Mouse (Mus musculus) cortical plate, adult 2 months (tissue): ENCODE measurements around the gene Sumo2.

Experiments used
- CTCF ChIP-seq: fragments of 200-500 bp; IDR thresholded peaks from 2 replicates; pipeline ENCODE4 v1.5.1; 2011; ENCODE audit warnings: mild to moderate bottlenecking, control low read depth, low read length; ENCODE audit not compliant: insufficient read depth; ENCODE audit errors: extremely low read depth
- POLR2A ChIP-seq: fragments of 200-500 bp; IDR thresholded peaks from 2 replicates; pipeline ENCODE4 v1.6.1; 2011; ENCODE audit warnings: mild to moderate bottlenecking, low read length, control low read depth; ENCODE audit not compliant: insufficient read depth; ENCODE audit errors: extremely low read depth

DNA sequence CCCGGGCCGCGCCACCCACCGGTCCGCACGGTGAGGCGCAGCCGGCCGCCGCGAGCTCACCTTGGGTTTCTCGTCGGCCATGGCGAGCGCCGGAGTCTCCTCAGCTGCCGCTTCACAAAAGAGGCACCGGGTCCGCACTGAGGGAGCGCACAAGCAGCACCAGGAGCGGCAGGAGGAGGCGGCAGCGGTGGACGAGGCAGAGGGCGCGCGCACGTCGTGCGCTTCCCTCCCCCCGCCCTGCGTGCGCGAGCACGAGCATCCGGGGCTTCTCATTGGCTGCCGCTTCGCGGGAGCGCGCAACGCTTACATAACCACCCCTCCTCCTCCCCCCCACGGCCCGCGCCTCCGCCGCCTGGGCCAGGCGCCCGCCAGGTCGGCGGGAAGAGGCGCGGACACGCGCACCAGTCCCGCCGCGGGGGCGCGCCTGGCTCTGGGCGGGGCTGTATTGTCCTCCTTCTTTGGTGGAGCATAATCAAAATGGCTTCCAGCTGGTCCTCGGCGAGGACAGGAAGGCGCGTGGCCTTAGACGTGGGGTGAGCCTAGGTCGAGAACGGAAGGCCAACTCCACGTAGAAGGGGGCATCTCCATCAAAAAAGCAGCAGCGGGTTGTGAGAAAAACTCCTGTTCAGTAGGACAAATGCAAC lies at the start of gene Sumo2:
- no peak for TF ChIP-seq CTCF
- TF ChIP-seq POLR2A, result peak; percentile 68; the same call in 1 of the 2 replicates
